Mouse (Mus musculus) olfactory bulb, adult 2 months (tissue): ENCODE results near the gene Atp1a4.

ENCODE experiments used
- CTCF ChIP-seq: fragments of 200-500 bp; IDR thresholded peaks from 2 replicates; pipeline ENCODE4 v1.5.1; 2012; ENCODE audit warnings: low read depth, mild to moderate bottlenecking, low read length, moderate library complexity; ENCODE audit not compliant: insufficient read depth
- POLR2A ChIP-seq: fragments of 200-500 bp; IDR thresholded peaks from 2 replicates; pipeline ENCODE4 v1.6.1; 2012; ENCODE audit warnings: mild to moderate bottlenecking, low read depth, low read length, moderate library complexity; ENCODE audit not compliant: insufficient read depth

DNA sequence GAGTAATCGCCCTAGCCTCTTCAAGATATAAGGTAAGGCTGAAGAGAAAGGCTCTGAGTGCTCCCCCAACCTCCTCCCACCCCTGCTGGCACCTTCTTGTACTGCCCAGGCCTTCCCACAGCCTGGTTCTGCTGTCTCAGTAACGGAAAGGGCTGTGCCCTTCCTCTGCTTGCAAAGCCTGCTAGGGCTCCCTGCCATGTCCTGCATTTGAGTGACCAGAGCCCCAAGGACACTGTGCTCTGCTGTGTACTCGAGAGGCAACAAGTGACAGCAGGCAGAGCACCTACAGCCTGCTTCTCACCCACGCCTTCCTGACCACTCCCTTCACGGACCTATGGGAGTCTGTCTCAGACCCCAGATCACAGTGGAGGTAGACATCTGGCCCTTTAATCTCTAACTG lies 42.0 kb upstream of the Atp1a4 start:
- TF ChIP-seq CTCF (no peak), POLR2A (no peak)
